Mouse (Mus musculus) liver, embryonic 12.5 days (tissue): ENCODE measurements at regions not wholly inside any gene's neighbourhood (a gene's known extent, or its start where the extent isn't known, plus 50 kb on each side); places are given as distances from the start of the nearest gene placed in this dataset.

Experiments
- ATAC-seq: fragments of 200-750 bp; cut with Nextera tagmentation; 2 replicates; pipeline ENCODE4 v1.8.0; 2017; ENCODE audit warnings: moderate number of reproducible peaks, mild to moderate bottlenecking, moderate library complexity
- H3K27ac ChIP-seq: fragments of 300-500 bp; sonication (generic); 2 replicates; pipeline ENCODE4 v1.5.1; 2016; ENCODE audit warnings: mild to moderate bottlenecking
- H3K27me3 ChIP-seq: fragments of 300-500 bp; sonication (generic); replicated peaks from 2 replicates; pipeline ENCODE4 v1.6.1; 2016; ENCODE audit warnings: mild to moderate bottlenecking, moderate library complexity
- H3K36me3 ChIP-seq: fragments of 300-500 bp; sonication (generic); 2 replicates; pipeline ENCODE4 v1.6.1; 2016; ENCODE audit warnings: mild to moderate bottlenecking, moderate library complexity
- H3K4me1 ChIP-seq: fragments of 300-500 bp; sonication (generic); 2 replicates; pipeline ENCODE4 v1.6.1; 2016
- H3K4me2 ChIP-seq: fragments of 300-500 bp; sonication (generic); 2 replicates; pipeline ENCODE4 v1.6.1; 2016; ENCODE audit warnings: mild to moderate bottlenecking, moderate library complexity
- H3K4me3 ChIP-seq: fragments of 300-500 bp; sonication (generic); 2 replicates; pipeline ENCODE4 v1.5.1; 2016; ENCODE audit warnings: mild to moderate bottlenecking, moderate library complexity
- H3K9ac ChIP-seq: fragments of 300-500 bp; sonication (generic); 2 replicates; pipeline ENCODE4 v1.6.1; 2016; ENCODE audit warnings: mild to moderate bottlenecking, moderate library complexity
- H3K9me3 ChIP-seq: fragments of 300-500 bp; sonication (generic); replicated peaks from 2 replicates; pipeline ENCODE4 v1.6.1; 2016; ENCODE audit warnings: mild to moderate bottlenecking, moderate library complexity
- WGBS: fragments of 180-500 bp; shearing (Covaris S2); methylation state at CpG from one replicate; pipeline ENCODE4 v1.1.7; 2016; ENCODE audit not compliant: insufficient replicate concordance; 5-methylcytosine and 5-hydroxymethylcytosine counted together

DNA sequence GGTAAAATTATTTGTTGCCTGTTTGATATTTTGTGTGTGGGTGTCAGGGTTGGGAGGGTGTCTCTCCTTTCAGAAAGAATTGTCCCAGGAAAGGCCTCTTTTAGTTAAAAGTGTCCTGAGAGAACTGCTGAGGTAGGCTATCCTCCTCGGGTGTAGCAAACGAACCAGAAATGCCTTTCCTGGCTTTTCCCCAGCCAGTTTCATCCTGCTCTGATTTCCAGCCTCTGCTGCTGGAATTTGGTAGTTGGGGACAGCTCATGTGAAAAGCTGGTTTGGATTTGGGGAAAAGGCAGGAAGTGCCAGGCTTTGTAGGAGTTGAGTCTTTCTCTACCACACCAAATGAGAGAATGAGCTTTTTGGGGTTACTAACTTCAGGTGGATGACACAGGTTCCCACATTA, 164.0 kb upstream of the Prox1 start:
- H3K4me3 ChIP-seq, result no peak overlapping the region
- ATAC-seq, result no peak
- H3K27ac ChIP-seq, result no peak overlapping the region
- no peaks in the 10 kb centered on the region for H3K36me3 ChIP-seq
- WGBS, result 30% methylated on average over 2 of the region's 2 CpGs
- no peak overlapping the region for H3K4me2 ChIP-seq
- H3K27me3 ChIP-seq, result no peaks in the 10 kb centered on the region
- H3K9ac ChIP-seq, result no peak overlapping the region
- H3K9me3 ChIP-seq, result no peaks in the 10 kb centered on the region
- no peaks in the 10 kb centered on the region for H3K4me1 ChIP-seq

DNA sequence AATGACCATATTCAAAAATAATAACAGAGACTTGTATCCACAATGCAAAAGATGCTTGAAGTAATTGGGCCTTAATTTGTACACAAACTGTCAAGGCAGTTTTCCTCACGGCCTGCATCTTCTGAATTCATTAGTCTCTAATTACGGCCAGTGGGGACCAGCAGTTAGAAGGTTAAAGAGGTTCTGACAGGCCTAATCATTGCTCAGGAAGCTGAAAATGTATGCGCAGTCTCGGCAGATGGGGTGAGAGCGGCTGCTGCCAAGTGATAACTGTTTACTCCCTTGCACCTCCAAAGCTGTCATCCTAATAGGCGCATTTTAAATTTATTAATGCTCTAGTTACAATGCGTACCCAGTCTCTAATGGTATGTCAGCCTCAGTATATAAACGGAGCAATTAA, 163.5 kb upstream of the Prox1 start:
- WGBS, result 55% methylated on average over 8 of the region's 8 CpGs
- H3K27me3 ChIP-seq, result no peaks in the 10 kb centered on the region
- H3K9ac ChIP-seq, result no peak overlapping the region
- no peaks in the 10 kb centered on the region for H3K36me3 ChIP-seq
- H3K4me2 ChIP-seq, result no peak overlapping the region
- H3K4me3 ChIP-seq, result no peak overlapping the region
- no peaks in the 10 kb centered on the region for H3K4me1 ChIP-seq
- no peaks in the 10 kb centered on the region for H3K9me3 ChIP-seq
- no peak overlapping the region for H3K27ac ChIP-seq
- no peak for ATAC-seq

DNA sequence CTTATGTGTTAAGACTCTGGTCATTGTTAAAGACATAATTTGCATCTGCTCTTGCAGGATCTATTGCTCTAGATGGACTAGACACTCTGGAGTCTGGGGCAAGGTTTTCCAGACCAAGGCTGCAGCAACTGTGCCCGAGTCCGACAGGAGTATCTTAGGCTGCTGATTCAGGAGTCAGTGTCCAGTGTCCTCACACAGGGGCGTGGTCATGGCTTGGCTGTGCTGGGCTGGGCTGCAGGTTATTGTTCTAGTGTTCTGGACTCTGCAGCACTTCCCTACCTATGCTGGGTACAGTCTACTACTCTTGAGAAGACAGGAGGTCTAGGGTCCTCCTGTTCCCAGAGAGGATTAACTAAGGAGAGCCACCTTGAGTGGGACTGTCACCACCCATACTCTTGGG, 161.5 kb upstream of the Prox1 start:
- Histone ChIP-seq H3K4me1 (no peaks in the 10 kb centered on the region), H3K9me3 (no peaks in the 10 kb centered on the region), H3K4me3 (no peak overlapping the region), H3K27ac (no peak overlapping the region), H3K36me3 (no peaks in the 10 kb centered on the region), H3K4me2 (no peak overlapping the region), H3K27me3 (no peaks in the 10 kb centered on the region), H3K9ac (no peak overlapping the region)
- 54% methylated on average over 3 of the region's 3 CpGs for WGBS
- ATAC-seq, result no peak

DNA sequence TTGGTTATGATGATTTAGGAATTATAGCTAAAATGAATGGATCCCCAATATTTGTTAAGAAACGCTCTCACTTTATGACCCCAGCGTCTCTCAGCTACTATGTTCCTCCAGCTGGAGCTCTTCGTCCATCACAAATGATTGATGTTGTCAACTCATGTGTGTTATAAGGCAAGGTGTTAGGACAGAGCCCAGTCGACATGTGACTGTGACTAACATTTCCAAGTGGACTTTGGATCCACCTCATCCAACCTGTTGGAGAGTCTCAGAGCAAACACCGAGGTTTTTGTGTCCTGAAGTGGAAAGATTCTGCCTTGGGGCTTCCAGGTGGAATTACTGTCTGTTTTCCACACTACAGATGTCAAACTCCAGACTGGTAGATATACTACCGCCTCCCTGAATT, 154.0 kb upstream of the Prox1 start:
- no peaks in the 10 kb centered on the region for H3K9me3 ChIP-seq
- H3K9ac ChIP-seq, result no peak overlapping the region
- H3K4me2 ChIP-seq, result no peak overlapping the region
- 58% methylated on average over 6 of the region's 6 CpGs for WGBS
- H3K4me1 ChIP-seq, result no peaks in the 10 kb centered on the region
- H3K36me3 ChIP-seq, result no peaks in the 10 kb centered on the region
- H3K27me3 ChIP-seq, result no peaks in the 10 kb centered on the region
- ATAC-seq, result no peak
- no peak overlapping the region for H3K4me3 ChIP-seq
- no peak overlapping the region for H3K27ac ChIP-seq

DNA sequence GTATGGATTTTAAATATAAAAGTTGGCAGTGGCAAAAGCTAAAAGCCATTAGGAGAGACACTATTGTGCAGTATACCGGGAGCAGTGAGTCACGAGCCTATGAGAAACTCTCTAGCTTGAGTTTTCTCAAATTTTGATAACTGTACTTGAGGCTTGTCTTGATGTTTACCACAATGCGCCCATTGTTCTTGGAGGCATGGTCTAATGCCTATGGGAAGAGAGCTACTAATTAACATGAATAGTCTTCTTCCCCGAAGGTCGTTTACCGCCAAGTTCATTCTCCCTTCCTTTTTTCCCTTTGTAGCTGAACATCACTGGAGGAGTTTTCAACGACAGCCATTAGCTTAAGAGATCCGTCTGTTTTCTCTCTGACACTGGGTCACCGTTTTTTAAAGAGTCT, 153.2 kb upstream of the Prox1 start:
- Histone ChIP-seq H3K4me1 (no peaks in the 10 kb centered on the region), H3K27ac (no peak overlapping the region), H3K9ac (no peak overlapping the region), H3K4me3 (no peak overlapping the region), H3K4me2 (no peak overlapping the region), H3K27me3 (no peaks in the 10 kb centered on the region), H3K9me3 (no peaks in the 10 kb centered on the region), H3K36me3 (no peaks in the 10 kb centered on the region)
- ATAC-seq, result no peak
- 75% methylated on average over 9 of the region's 9 CpGs for WGBS

DNA sequence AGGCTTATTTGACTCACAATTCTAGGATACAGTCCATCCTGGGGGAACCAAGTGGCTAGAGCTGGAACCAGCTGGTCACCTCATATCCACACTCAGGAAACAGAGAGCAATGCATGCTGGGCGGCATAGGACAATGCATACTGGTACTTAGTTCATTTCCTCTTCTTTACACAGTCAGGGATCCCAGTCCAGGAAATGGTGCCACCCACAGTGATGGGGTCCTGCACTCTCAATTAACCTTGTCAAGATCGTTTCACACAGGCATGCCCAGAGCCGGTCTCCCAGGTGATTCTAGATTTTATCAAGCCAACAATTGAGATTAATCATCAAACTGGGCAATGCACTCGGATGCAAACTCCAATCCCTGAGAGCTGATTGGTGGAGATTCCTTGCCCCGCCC, 145.7 kb upstream of the Prox1 start:
- no peaks in the 10 kb centered on the region for H3K9me3 ChIP-seq
- H3K27ac ChIP-seq, result no peak overlapping the region
- H3K4me3 ChIP-seq, result no peak overlapping the region
- no peak for ATAC-seq
- no peak overlapping the region for H3K9ac ChIP-seq
- H3K4me1 ChIP-seq, result no peaks in the 10 kb centered on the region
- H3K36me3 ChIP-seq, result no peaks in the 10 kb centered on the region
- H3K4me2 ChIP-seq, result no peak overlapping the region
- 62% methylated on average over 5 of the region's 5 CpGs for WGBS
- no peaks in the 10 kb centered on the region for H3K27me3 ChIP-seq

DNA sequence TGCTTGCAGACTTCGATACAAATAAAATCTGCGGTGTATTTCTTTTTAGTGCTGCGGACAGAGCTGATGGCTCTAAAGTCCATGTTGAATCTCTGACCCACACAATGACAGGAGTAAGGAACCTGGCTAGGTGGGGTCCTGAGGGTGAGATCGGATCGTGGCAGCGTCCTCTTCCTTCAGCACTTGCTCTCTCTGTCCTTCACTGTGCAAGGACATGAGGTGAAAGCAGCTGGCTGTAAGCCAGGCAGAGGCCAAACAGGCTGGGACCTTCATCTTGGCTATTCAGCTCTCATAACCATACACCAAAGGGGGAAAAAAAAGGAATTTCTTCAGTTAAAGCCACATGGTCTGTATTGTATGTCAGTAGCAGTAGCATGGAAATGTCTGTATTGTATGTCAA, 139.3 kb upstream of the Prox1 start:
- WGBS, result 76% methylated on average over 6 of the region's 6 CpGs
- Histone ChIP-seq H3K27me3 (no peaks in the 10 kb centered on the region), H3K4me1 (no peaks in the 10 kb centered on the region), H3K36me3 (no peaks in the 10 kb centered on the region), H3K4me2 (no peak overlapping the region), H3K9me3 (0 out of 2 replicates have a peak, but pooled peaks cover 3% of the 10 kb centered on the region), H3K27ac (no peak overlapping the region), H3K9ac (no peak overlapping the region), H3K4me3 (no peak overlapping the region)
- ATAC-seq, result no peak

DNA sequence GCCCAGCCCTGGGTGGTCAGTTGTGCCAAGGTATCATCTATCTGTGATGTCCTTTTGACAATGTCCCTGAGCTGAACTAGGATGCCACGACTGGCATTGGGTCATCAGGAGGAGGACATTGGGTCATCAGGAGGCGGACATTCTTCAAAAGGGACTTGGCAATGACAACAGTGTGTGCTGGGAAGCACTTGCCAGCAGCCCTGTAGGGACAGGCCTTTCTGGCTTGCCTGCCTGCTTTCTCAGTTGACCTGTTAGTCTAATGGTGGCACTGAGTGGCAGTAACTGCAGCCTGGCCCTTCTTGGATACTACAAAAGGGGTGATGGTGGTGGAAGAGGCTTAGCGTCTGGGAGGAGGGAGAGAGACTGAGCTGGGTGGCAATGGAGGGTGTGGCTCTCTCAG, 137.2 kb upstream of the Prox1 start:
- Histone ChIP-seq H3K4me3 (no peak overlapping the region), H3K27ac (no peak overlapping the region), H3K9me3 (peaks cover 18% of the 10 kb centered on the region; the same call in 1 of the 2 replicates), H3K4me1 (no peaks in the 10 kb centered on the region), H3K9ac (no peak overlapping the region), H3K36me3 (no peaks in the 10 kb centered on the region), H3K4me2 (no peak overlapping the region), H3K27me3 (no peaks in the 10 kb centered on the region)
- ATAC-seq, result no peak
- 67% methylated on average over 3 of the region's 3 CpGs for WGBS

DNA sequence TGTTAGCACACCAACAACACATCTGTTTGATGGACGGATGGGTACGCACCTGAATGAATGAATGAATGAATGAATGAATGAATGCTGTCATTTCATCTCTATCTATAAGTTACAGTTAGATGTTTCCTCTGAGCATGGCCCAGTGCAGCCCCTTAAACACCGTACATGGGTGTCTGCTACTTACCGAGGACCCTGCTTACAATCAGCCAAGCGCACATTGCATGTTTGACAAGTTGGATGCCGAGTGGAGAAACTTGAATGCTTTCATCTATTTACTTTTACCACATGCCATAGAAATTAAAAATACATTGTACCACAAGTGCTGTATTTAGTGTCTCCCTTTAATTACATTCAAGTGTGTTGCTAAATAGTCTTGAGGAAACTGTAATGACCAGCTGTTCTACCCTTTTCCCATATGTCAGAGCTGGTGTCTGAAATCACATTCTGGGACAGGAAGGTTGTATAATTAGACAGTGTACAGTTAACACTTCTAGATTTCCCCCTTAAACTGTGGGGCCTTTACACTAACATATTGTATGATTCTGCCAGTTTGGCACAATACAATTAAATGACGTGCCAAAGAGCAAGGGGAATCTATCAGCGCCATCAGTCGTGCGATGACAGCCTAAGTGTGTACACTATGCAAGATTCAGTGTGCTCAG, 127.3 kb upstream of the Prox1 start:
- WGBS, result 82% methylated on average over 10 of the region's 10 CpGs
- H3K27me3 ChIP-seq, result no peaks in the 10 kb centered on the region
- H3K36me3 ChIP-seq, result no peaks in the 10 kb centered on the region
- no peak overlapping the region for H3K4me2 ChIP-seq
- H3K4me3 ChIP-seq, result no peak overlapping the region
- no peak for ATAC-seq
- H3K9me3 ChIP-seq, result peaks cover 7% of the 10 kb centered on the region
- no peaks in the 10 kb centered on the region for H3K4me1 ChIP-seq
- no peak overlapping the region for H3K9ac ChIP-seq
- H3K27ac ChIP-seq, result no peak overlapping the region

DNA sequence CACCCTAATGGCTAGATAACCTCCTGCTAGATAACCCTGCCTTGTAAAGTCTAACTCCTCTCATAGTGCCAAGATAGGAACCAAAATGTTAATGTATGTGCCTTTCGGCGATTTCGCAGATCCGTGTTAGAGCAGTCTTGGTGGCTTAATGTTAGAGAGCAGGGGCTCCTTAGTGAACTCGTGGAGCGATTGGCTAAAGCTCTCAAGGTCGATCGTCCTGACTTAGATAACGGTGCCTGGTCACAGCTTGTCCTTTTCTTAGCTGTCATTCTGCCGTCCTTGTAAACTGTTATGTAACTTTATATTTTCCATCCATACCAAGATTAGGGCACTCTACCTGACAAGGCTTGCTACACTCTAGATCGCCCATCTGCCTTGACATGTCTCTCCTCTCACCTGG, 119.5 kb upstream of the Prox1 start:
- no peak for ATAC-seq
- Histone ChIP-seq H3K9me3 (no peaks in the 10 kb centered on the region), H3K4me3 (no peak overlapping the region), H3K27me3 (no peaks in the 10 kb centered on the region), H3K9ac (no peak overlapping the region), H3K36me3 (no peaks in the 10 kb centered on the region), H3K27ac (no peak overlapping the region), H3K4me2 (no peak overlapping the region), H3K4me1 (no peaks in the 10 kb centered on the region)
- 72% methylated on average over 11 of the region's 11 CpGs for WGBS

DNA sequence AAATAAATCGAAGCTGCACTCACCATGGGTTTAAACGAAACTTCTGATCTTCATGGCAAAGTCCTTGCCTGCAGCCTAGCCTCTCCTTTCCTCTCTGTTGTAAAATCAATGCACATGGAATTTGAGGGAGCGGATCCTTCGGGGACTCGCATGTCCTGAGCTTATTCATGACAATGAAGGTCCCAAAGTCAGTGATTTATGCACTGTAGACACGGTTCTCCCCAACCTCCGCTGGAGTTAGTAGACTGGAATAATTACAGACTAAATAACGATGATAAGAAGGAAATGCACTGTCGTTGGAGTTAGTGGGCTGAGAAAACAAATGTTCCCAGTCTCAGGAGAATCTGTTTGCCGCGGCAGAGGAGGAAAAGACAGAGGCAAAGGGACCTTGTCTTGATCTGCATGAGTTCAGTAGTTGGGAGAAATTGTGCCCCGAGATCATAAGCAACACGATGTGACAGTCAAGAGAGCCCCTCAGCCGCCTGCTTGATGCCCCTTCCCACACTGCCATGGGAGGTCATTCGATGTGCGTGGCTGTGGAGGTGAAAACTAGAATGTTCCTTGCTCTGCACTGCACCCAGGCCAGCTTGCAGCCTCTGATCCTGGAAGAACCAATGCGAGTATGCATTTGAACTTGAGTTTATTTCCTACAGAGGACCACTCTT, 116.1 kb upstream of the Prox1 start:
- Histone ChIP-seq H3K27me3 (no peaks in the 10 kb centered on the region), H3K4me3 (no peak overlapping the region), H3K9me3 (no peaks in the 10 kb centered on the region), H3K36me3 (no peaks in the 10 kb centered on the region), H3K4me2 (no peak overlapping the region), H3K4me1 (no peaks in the 10 kb centered on the region), H3K27ac (no peak overlapping the region), H3K9ac (no peak overlapping the region)
- no peak for ATAC-seq
- 58% methylated on average over 17 of the region's 17 CpGs for WGBS

DNA sequence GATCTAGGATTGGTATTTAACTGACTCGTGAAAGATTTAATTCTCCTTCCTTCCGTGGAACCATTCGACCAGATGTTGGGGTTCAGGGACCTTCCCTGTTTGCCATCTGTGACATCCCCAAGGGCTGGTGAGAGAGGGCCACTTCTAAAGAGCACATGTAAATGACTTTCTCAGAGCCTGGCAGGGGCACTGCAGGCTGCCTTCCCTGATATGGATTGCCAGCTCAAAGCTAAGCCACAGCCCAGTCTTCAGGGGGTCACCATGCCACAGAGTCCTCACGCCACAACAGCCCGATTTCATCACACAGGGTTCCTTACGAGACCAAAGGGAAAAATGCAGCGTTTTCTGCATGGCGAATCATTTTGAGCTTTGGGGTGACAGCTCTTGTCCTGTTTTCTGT, 115.1 kb upstream of the Prox1 start:
- no peaks in the 10 kb centered on the region for H3K4me1 ChIP-seq
- no peaks in the 10 kb centered on the region for H3K36me3 ChIP-seq
- WGBS, result 65% methylated on average over 8 of the region's 8 CpGs
- no peaks in the 10 kb centered on the region for H3K27me3 ChIP-seq
- H3K4me3 ChIP-seq, result no peak overlapping the region
- no peaks in the 10 kb centered on the region for H3K9me3 ChIP-seq
- ATAC-seq, result no peak
- no peak overlapping the region for H3K9ac ChIP-seq
- H3K4me2 ChIP-seq, result no peak overlapping the region
- no peak overlapping the region for H3K27ac ChIP-seq

DNA sequence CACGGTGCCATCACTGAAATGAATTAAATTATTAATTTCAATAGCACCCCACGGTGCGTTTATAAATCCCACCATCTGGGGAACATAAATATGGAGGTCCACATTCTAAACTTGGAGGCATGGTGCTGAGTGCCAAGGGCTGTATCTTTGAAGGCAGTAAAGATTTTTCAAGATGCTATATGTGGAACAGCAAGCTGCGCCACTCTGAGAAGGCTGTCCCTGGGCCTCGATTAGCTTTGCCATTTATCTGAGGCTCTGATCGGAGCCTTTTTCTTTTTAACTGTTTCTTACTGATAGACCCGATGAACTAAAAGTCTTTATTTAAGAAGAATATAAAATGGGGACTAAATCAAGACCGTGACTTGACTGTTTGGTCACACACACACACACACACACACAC, 114.5 kb upstream of the Prox1 start:
- 81% methylated on average over 8 of the region's 8 CpGs for WGBS

More for the DNA sequence above, 114.5 kb upstream of the Prox1 start:
- H3K4me1 ChIP-seq, result no peaks in the 10 kb centered on the region
- no peaks in the 10 kb centered on the region for H3K27me3 ChIP-seq
- H3K4me2 ChIP-seq, result no peak overlapping the region
- H3K36me3 ChIP-seq, result no peaks in the 10 kb centered on the region
- no peak overlapping the region for H3K9ac ChIP-seq
- no peaks in the 10 kb centered on the region for H3K9me3 ChIP-seq
- ATAC-seq, result no peak
- no peak overlapping the region for H3K4me3 ChIP-seq
- no peak overlapping the region for H3K27ac ChIP-seq
